Mouse (Mus musculus): ENCODE measurements around the gene Gm49387.
"Not testable (repeated sequence)": the region's sequence is repeated elsewhere in the genome, so short reads cannot be mapped to it uniquely, and the experiment has no call there.

Gene Gm49387

DNA sequence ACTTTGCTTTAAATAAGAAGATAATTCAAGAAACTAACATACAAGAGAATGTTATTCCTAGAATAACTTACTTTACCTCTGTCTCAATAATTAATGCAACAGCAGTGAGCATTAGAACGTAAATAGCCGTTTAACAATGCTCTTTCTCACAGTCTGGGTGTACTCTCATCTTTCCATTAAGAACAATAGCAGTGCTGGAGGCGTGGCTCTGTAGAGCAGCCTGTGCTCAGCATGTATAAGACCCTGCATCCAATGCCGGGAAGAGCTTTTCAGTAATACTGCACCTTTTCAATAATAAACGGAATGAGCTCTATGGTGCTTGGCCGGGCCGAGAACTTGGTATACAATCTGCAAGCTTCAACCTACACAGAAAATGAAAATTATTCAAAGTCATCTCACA, 10.0 kb downstream of the Gm49387 start:
- no peak for DNase-seq

- no peak for DNase-seq
These were observed 17.9 kb downstream of the Gm49387 start for GRCm38 (mm10) chr14:31622748-31623147.

GRCm38 (mm10) chr14:31620591-31621223, 20.0 kb downstream of the Gm49387 start:
- no peak for DNase-seq

GRCm38 (mm10) chr14:31617997-31618396, 22.7 kb downstream of the Gm49387 start:
- DNase-seq, result no peak

- no peak for DNase-seq
These were observed 23.5 kb downstream of the Gm49387 start for GRCm38 (mm10) chr14:31617204-31617603.

DNA sequence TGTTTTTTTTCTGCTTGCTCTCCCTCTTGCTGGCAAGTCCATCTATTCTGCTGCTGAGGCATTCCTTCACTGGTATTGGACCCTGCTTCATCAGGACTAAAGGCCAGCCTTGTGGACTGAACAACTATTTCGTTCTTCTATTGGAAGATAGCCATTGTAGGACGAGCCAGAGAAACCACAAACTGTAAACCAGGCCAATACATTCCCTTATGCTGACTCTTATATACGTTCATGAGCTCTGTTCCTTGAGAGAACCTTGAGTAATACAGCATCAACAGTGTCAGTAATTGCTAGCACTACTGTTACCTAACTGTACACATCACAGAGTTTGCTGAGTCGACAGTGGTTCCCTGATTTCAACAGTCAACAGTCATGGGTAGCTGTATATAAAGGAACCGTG, 27.0 kb downstream of the Gm49387 start:
- DNase-seq, result no peak

DNA sequence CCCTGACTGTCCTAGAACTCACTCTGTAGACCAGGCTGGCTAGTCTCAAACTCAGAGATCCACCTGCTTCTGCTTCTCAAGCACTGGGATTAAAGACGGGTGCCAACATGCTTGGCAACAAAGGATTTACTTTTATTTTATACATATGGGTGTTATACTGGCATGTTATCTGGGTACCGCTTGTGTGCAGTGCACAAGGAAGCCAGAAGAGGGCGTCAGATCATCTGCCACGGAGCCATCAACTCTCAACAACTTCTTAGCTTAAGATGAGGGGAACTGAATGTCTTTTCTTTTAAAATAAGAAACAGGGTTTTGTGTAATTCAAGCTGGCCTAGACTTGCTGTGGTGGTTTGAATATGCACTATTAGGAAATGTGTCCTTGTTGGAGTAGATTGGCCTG, 28.7 kb downstream of the Gm49387 start:
- no peak for DNase-seq

DNA sequence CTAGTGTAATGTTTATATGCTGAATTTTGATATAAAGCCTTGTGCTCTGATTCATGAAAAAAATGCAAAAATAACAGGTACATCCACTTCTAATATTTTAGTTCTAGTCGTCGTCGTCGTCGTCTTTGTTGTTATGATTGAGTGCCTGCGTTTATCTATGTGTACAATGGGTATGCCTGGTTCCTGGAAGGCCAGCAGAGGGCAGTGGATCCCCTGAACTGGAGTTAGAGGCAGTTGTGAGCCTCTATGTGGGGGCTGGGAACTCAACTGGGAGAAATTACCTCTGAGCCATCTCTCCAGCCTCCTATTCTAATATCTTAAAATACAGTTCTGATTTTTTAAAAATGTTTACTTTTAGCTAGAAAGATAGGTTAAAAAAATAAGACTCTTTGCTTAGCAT, 35.2 kb downstream of the Gm49387 start:
- peak; percentile 47 to 54 for DNase-seq

DNA sequence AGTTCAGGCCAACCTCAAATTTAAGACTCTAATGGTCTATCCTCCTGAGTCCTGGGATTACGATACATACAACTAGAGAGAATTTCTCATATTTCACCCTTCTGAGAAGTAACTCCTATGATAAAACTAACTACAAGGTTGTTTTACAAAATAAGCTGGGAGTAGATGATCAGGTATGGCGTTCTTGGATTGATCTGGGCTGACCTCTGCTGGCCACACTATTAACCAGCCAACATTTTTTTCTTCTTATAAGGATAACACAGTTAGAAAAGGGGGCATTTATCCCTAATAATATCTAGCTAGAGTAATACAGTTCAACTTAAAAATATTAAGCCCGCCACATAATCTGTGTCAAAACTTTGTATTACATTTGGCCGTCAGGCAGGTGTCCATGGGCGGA, 35.8 kb downstream of the Gm49387 start:
- DNase-seq, result peak; percentile 57 to 65

GRCm38 (mm10) chr14:31602616-31602979, 38.1 kb downstream of the Gm49387 start:
- DNase-seq, result not testable (repeated sequence)

DNA sequence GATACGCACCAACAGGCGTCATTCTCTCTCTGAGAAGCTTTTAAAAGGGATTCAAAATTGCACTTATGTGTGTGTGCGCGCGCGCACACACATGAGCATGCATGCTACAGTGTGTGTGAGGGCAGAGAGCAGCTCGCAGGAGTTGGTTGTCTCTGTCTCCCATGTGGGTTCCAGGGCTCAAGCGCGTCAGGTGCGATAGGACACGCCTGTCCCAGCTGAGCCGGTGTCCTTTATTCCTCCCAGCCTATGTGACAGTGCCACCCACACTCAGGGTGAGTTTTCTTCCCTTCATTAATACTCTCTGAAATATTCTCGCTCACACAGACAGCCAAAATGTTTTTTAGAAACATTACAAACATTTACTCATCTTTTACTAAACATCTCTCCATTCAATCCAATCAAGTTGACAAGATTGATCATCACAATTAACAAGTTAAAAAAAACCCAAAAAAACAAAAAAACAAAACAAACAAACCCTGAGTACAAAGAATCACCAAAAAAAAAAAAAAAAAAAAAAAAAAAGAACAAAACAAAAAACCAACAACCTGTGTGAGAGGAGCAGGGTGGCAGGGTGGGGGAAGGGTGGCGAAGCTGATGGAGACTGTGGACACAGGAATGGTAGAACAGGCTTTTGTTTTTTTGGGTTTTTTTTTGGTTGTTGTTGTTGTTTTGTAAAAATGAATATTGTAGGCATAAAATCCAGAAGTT, 38.6 kb downstream of the Gm49387 start:
- DNase-seq, result peak in 1 of 2 experiments; percentile 23

- no peak for DNase-seq
These were observed 43.2 kb downstream of the Gm49387 start for GRCm38 (mm10) chr14:31597446-31597845.

DNA sequence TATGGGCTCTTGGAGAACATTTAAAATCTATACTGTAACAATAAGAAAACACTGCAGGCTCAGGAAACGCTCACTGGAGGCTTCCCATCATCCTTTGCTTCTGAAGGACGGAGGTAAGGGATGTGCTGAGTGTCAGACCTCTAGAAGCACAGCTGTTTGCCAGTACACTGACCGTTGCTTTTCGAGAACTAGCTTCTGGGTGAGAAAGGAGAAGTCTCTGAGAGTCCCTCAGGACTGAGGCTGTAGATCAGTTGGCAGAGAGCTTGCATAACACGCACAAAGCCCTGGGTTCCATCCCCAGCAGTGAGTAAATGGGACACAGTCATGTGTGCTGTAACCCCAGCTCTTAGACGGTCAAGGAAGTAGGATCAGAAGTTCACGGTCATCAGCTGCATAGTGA, 44.3 kb downstream of the Gm49387 start:
- no peak for DNase-seq

DNA sequence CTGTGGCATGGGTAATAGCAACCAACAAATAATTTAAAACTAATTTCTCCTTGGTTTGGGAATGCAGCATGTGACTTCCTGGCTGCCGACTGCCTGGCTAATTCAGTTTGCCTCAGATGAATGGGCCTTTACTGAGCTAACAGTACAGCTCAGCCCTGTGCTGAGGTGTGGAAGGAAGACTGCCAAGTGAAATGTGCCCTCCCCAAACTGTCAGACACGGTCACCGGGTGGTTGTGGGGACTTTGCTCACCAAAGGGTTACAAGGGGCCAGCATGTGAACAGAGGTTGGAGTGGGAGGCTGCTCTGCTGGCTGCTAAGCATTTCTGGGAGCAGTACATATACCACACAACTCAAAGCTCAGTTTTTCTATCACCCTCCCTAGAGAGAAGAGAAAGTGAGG, 46.0 kb downstream of the Gm49387 start:
- no peak for DNase-seq

DNA sequence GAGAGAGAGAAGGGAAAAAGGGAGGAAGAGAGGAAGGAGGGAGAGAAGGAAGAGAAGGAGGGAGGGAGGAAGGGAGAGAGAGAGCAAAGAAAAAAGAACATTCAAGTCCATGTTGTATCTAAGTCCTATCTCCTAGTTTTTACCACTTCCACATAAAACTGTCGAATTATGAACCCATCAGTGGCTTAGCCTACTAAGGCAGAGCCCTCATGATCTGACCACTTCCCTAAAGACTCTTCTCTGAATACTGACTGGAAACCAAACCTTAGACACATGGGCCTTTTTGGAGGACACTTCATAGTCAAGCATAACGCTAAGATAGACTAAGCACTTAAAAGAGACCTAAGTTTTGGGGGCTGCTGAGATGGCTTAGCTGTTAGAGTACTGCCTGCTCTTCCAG, 47.6 kb downstream of the Gm49387 start:
- no peak for DNase-seq

DNA sequence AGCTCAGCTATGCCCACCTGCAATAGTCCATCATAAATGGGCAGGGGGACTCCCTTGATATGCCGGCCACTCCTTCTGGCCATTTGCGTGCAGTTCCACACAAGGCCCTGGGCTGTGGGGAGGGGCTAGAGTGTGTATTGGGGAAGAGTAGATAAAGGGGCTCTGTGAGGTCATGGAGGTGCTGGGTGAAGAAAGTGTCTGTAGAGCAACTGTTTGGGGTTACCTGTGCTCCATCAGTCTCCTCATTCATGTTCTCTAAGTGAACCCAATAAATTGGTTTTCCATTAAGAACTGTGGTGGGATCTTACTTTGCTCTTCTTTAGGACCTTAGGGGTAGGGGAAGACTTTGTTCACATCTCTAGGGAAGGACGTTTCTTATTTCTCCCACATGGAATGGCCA, 49.4 kb downstream of the Gm49387 start, which contains the start of gene Colq:
Gene Colq (minus strand): TSS at position 101 of the 400 bp plus-strand sequence.
- DNase-seq, result no peak

GRCm38 (mm10) chr14:31586451-31586850, 54.2 kb downstream of the Gm49387 start:
- DNase-seq, result no peak

- no peak for DNase-seq
These were observed 57.6 kb downstream of the Gm49387 start for GRCm38 (mm10) chr14:31583082-31583481.

GRCm38 (mm10) chr14:31577966-31578735, 62.5 kb downstream of the Gm49387 start:
- peak in 1 of 2 experiments; percentile 50 for DNase-seq

DNA sequence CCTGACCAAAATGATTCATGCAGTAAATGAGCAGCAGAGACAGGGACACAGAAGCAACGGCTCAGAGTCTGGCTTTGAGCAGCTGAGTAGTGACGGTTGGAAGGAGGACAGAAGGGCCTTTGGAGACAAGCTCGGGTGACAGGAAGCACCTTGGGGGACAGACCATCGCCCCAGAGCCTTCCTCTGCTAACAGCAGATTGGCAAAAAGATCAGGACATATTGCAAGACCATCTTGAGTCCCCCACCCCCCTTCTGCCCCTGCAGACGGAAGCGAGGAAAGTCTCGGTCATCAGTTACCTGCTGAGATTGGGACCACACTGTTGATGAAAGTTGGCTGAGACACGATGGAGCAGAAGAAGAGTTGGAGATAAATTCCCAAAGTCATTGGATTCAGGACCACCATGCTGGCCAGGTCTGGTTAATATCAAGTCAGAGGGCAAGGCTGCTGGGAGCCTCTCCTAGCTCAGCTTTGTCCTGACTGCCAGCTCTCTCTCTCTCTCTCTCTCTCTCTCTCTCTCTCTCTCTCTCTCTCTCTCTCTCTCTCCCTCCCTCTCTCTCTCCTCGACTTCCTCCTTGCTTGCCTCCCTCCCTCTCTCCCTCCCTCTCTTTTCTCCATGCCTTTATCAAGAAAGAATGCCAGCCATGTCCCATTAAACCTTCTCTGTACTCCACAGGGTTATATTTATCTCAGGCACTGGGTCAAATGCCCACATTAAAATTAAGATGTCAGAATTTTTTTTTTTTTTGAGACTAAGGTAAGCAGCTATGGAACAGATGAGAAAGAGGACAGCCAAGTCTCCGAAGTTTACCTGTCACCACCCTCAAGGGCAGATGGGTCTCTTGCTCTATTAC, 63.6 kb downstream of the Gm49387 start:
- peak; percentile 58 to 62 for DNase-seq

DNA sequence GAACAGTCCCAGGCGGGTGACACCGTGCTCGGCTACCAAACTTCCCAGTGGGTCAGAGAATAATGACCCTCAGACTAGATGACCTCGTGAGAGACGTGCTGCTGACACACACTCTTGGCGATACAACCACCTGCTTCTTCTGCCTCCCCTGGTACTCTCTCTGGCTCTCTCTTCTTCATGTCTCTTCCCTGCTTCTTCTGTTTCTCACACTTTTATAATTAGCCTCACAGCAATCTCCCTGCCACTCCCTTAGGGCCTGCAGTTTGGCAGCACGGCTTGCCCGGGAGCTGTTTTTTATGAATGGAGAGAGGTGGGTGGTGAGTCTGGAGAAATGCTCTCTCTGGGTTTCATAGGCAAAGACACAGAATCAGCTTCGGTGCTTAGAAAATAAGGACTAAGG, 64.8 kb downstream of the Gm49387 start:
- peak in 1 of 2 experiments; percentile 37 for DNase-seq

- DNase-seq, result peak; percentile 53 to 70
These were observed 65.6 kb downstream of the Gm49387 start for GRCm38 (mm10) chr14:31574903-31575665.
